Mouse (Mus musculus) bone marrow macrophage, adult 2 months (primary cell): ENCODE data around the gene Eepd1.

Experiments used
- CTCF ChIP-seq: IDR thresholded peaks from 2 replicates; pipeline ENCODE4 v1.5.1; 2012; ENCODE audit warnings: low read depth, mild to moderate bottlenecking, low read length, moderate library complexity
- POLR2A ChIP-seq: IDR thresholded peaks from 2 replicates; pipeline ENCODE4 v1.6.1; 2012; ENCODE audit warnings: mild to moderate bottlenecking, low read depth, low read length, borderline replicate concordance

DNA sequence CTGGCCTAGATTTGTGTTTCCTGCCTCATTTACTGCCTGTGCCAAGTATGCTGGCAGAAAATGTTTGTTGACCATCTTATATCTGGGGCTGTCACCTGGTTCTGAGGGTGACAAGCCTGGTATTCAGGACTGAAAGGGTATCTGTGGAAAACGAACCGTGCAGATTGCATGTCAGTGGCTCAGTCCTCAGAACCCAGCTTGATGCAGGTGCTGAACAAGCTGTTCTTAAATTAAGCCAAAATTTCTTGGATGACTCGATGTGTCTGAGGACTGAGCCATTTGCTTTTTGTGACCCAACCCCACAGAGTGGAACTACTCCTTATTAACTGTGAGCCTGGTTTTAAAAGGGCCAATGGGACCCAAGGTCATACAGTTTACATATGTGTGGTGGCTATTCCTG lies 32.2 kb downstream of the Eepd1 start:
- no peak for TF ChIP-seq CTCF
- TF ChIP-seq POLR2A = no peak
